Mouse (Mus musculus) lung, postnatal 0 days (tissue): ENCODE results near the gene Olfr1320. TPM values are rescaled to one million over a fixed set of nuclear protein-coding genes. Genes with fewer than 3 reads are reported as not detected.
A peak's percentile ranks its signal among the peaks of the same experiment; 100 is the strongest.
"Not testable (repeated sequence)": the region's sequence is repeated elsewhere in the genome, so short reads cannot be mapped to it uniquely, and the experiment has no call there.

Experiments
- ATAC-seq: fragments of 200-750 bp; cut with Nextera tagmentation; 2 replicates; pipeline ENCODE4 v1.8.0; 2017; ENCODE audit warnings: moderate library complexity
- DNase-seq: peaks from one replicate; pipeline ENCODE4 v3.0.0-alpha.2; 2016; ENCODE audit warnings: low spot score
- H3K27ac ChIP-seq: fragments of 300-500 bp; sonication (generic); 2 replicates; pipeline ENCODE4 v1.5.1; 2014; ENCODE audit warnings: antibody characterized with exemption, mild to moderate bottlenecking, low read length, mixed read lengths
- H3K27me3 ChIP-seq: fragments of 300-500 bp; sonication (generic); replicated peaks from 2 replicates; pipeline ENCODE4 v1.6.1; 2014; ENCODE audit warnings: low read length, mixed read lengths; ENCODE audit not compliant: insufficient read depth
- H3K36me3 ChIP-seq: fragments of 300-500 bp; sonication (generic); 2 replicates; pipeline ENCODE4 v1.6.1; 2014; ENCODE audit warnings: low read length, mixed read lengths; ENCODE audit not compliant: insufficient read depth
- H3K4me1 ChIP-seq: fragments of 300-500 bp; sonication (generic); 2 replicates; pipeline ENCODE4 v1.6.1; 2014; ENCODE audit warnings: antibody characterized with exemption, low read depth, low read length, mixed read lengths; ENCODE audit not compliant: insufficient read depth
- H3K4me2 ChIP-seq: fragments of 300-500 bp; sonication (generic); replicated peaks from 2 replicates; pipeline ENCODE4 v1.6.1; 2014; ENCODE audit warnings: low read depth, mild to moderate bottlenecking, low read length, moderate library complexity, mixed read lengths
- H3K4me3 ChIP-seq: fragments of 300-500 bp; sonication (generic); 2 replicates; pipeline ENCODE4 v1.5.1; 2014; ENCODE audit warnings: low read depth, low read length
- H3K9ac ChIP-seq: fragments of 300-500 bp; sonication (generic); replicated peaks from 2 replicates; pipeline ENCODE4 v1.6.1; 2014; ENCODE audit warnings: low read depth, mild to moderate bottlenecking
- H3K9me3 ChIP-seq: fragments of 300-500 bp; sonication (generic); 2 replicates; pipeline ENCODE4 v1.6.1; 2016; ENCODE audit warnings: low read length, mixed read lengths
- CTCF ChIP-seq: IDR thresholded peaks from 2 replicates; pipeline ENCODE4 v1.5.1; 2016; ENCODE audit warnings: antibody characterized with exemption, mild to moderate bottlenecking
- EP300 ChIP-seq: IDR thresholded peaks from 2 replicates; pipeline ENCODE4 v1.6.1; 2016; ENCODE audit warnings: antibody characterized with exemption, mild to moderate bottlenecking, control low read depth
- WGBS: fragments of 180-500 bp; shearing (Covaris S2); extraction: QIAGEN DNeasy Blood & Tissue Kit; methylation state at CpG from one replicate; pipeline ENCODE4 v1.1.7; 2014; 5-methylcytosine and 5-hydroxymethylcytosine counted together
- polyA plus RNA-seq: library from polyadenylated mRNA; unstranded; fragments of >200 nt; fragmentation: Nextera tagmentation; extraction: Ambion mirVana; gene quantifications from 2 replicates; pipeline ENCODE4 v1.2.1, GENCODE M21; 2015

The Olfr1320 gene
- polyA plus RNA-seq: not detected in 2 replicates

GRCm38 (mm10) chrX:49672033-49672432 lies at the start of gene Olfr1320:
TSS of gene Olfr1320 (plus strand) at chrX:49672333.
- H3K4me3 ChIP-seq: no peak within 1 kb of the TSS
- 75% methylated on average over 1 of the region's 1 CpGs for WGBS
- H3K4me2 ChIP-seq: no peak within 1 kb of the TSS
- no peak for DNase-seq
- H3K27ac ChIP-seq: no peak within 1 kb of the TSS
- H3K36me3 ChIP-seq: no peaks in the 10 kb centered on the region
- no peaks in the 10 kb centered on the region for H3K9me3 ChIP-seq
- ATAC-seq: no peak
- TF ChIP-seq CTCF: no peak
- no peaks in the 10 kb centered on the region for H3K27me3 ChIP-seq
- H3K4me1 ChIP-seq: no peaks in the 10 kb centered on the region
- H3K9ac ChIP-seq: no peak within 1 kb of the TSS

DNA sequence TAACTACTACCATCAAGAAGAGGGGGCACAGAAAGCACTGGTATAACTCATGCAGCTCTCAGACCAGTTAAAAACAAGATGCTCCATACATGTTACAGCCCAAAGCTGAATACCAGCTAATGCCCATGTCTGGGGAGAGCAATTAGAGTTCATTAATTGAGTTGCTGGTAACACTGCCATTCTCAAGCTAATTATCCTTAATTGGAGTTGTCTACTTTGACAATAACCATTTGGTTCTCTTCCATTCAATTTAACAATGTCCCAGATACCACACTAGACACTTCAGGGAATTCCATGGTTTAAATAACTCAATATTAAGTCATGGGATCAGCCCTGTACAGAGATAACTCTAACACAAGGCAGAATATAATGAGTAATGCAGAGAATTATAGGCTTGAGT lies 44.6 kb upstream of the Olfr1320 start:
- Histone ChIP-seq H3K9me3 (no peaks in the 10 kb centered on the region), H3K4me3 (no peak overlapping the region), H3K9ac (no peak overlapping the region), H3K27ac (no peak overlapping the region), H3K27me3 (no peaks in the 10 kb centered on the region), H3K4me2 (no peak overlapping the region), H3K4me1 (no peaks in the 10 kb centered on the region), H3K36me3 (no peaks in the 10 kb centered on the region)
- ATAC-seq (no peak), DNase-seq (no peak)
- no peak for TF ChIP-seq EP300
- TF ChIP-seq CTCF: no peak

DNA sequence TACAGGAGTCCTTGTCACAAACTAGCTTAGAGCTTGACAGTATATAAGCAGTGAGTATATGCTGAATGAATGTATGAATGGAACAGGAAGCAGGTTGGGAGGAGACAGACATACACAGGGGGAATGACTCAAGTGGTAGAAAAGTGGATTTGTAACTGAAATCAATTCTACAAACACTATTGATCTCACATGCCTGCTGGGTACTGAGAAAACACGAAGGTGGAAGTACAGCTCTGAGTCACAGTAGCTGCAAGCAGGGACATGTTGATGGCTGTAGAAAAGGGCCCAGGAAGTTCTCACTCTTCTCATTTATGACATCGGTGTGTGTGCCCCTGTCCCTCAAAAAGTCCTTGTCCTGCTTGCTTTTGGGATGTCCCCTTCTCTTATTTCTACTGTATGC lies 40.9 kb upstream of the Olfr1320 start:
- no peaks in the 10 kb centered on the region for H3K9me3 ChIP-seq
- WGBS: 56% methylated on average over 2 of the region's 2 CpGs
- no peaks in the 10 kb centered on the region for H3K27me3 ChIP-seq
- no peaks in the 10 kb centered on the region for H3K36me3 ChIP-seq
- no peak overlapping the region for H3K4me3 ChIP-seq
- ATAC-seq (no peak), DNase-seq (no peak)
- H3K4me1 ChIP-seq: no peaks in the 10 kb centered on the region
- TF ChIP-seq CTCF: no peak
- H3K4me2 ChIP-seq: no peak overlapping the region
- no peak overlapping the region for H3K27ac ChIP-seq
- no peak overlapping the region for H3K9ac ChIP-seq

DNA sequence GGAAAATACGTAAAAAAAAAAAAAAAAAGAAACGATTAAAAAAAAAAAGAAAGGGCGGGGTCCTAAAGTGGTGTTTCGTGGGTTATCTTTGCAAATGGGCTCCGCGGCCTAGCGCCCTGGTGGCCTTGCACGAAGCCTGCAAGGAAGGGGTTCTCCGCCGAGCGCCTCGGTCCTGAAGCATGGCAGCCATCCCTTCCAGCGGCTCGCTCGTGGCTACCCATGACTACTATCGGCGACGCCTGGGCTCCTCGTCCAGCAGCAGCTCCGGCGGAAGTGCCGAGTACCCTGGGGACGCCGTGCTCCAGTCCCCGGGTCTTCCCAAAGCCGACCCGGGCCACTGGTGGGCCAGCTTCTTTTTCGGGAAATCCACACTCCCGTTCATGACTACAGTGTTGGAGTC lies 11.4 kb upstream of the Olfr1320 start:
- WGBS: 85% methylated on average over 25 of the region's 29 CpGs
- not testable (repeated sequence) for DNase-seq

More for the DNA sequence above, 11.4 kb upstream of the Olfr1320 start:
- peak; percentile 40; the same call in 1 of the 2 replicates for ATAC-seq
- H3K36me3 ChIP-seq, H3K27me3 ChIP-seq, H3K4me3 ChIP-seq, H3K4me1 ChIP-seq, H3K4me2 ChIP-seq, H3K9me3 ChIP-seq, H3K9ac ChIP-seq, H3K27ac ChIP-seq: not testable (repeated sequence)

Other genes starting within 250 kb of the Olfr1320 start
- 0.11 and 0.16 TPM in 2 replicates for gene Arhgap36, start 208.4 kb upstream of the Olfr1320 start, polyA plus RNA-seq
- not detected in 2 replicates for gene Olfr1321, start 62.7 kb downstream of the Olfr1320 start, polyA plus RNA-seq
- 3.5 and 3.9 TPM in 2 replicates for gene Igsf1, start 125.4 kb downstream of the Olfr1320 start, polyA plus RNA-seq
- not detected in 2 replicates for gene Olfr1322, start 219.2 kb downstream of the Olfr1320 start, polyA plus RNA-seq